Mouse (Mus musculus) MEL (cell line): ENCODE measurements around the gene Kcnj6. TPM values are rescaled to one million over a fixed set of nuclear protein-coding genes. Genes with fewer than 3 reads are reported as not detected.

Source experiments
- DNase-seq: peaks from one replicate; pipeline ENCODE4 v3.0.0; 2011; ENCODE audit warnings: low read depth, low spot score
- H3K27ac ChIP-seq: 2 replicates; pipeline ENCODE4 v1.5.1; 2012; ENCODE audit warnings: low read depth, mild to moderate bottlenecking, control low read depth, low read length, moderate library complexity; ENCODE audit not compliant: control insufficient read depth
- H3K27me3 ChIP-seq, 2 experiments: fragments of 150-350 bp in 1 of 2; sonication (generic) in 1 of 2; 2 replicates each; pipeline ENCODE4 v1.6.1; 2012; ENCODE audit warnings: low read length in 2 of 2, mild to moderate bottlenecking in 2 of 2, improper control_type of control experiment in 1 of 2, moderate library complexity in 1 of 2; ENCODE audit not compliant: insufficient read depth in 2 of 2, control insufficient read depth in 1 of 2
- H3K36me3 ChIP-seq, 2 experiments: 2 replicates each; pipeline ENCODE4 v1.6.1; 2012 to 2014; ENCODE audit warnings: low read length in 2 of 2, improper control_type of control experiment in 1 of 2, inconsistent platforms in 1 of 2, mild to moderate bottlenecking in 1 of 2; ENCODE audit not compliant: insufficient read depth in 2 of 2, control insufficient read depth in 1 of 2
- H3K4me1 ChIP-seq, 2 experiments: fragments of 150-350 bp in 1 of 2; sonication (generic) in 1 of 2; 2 replicates each; pipeline ENCODE4 v1.6.1; 2012; ENCODE audit warnings: low read length in 2 of 2, improper control_type of control experiment in 1 of 2, mild to moderate bottlenecking in 1 of 2; ENCODE audit not compliant: insufficient read depth in 2 of 2, control insufficient read depth in 1 of 2
- H3K4me3 ChIP-seq, 2 experiments: fragments of 150-350 bp in 1 of 2; sonication (generic) in 1 of 2; 2 replicates each; pipeline ENCODE4 v1.5.1; 2012; ENCODE audit warnings: low read depth in 2 of 2, low read length in 2 of 2, mild to moderate bottlenecking in 2 of 2, moderate library complexity in 2 of 2, control low read depth in 1 of 2, improper control_type of control experiment in 1 of 2; ENCODE audit not compliant: control insufficient read depth in 1 of 2, insufficient read depth in 1 of 2
- H3K79me2 ChIP-seq: 2 replicates; pipeline ENCODE4 v1.6.1; 2012; ENCODE audit warnings: mild to moderate bottlenecking, low read length, moderate library complexity; ENCODE audit not compliant: control insufficient read depth, poor library complexity, insufficient read depth
- H3K9ac ChIP-seq: 2 replicates; pipeline ENCODE4 v1.6.1; 2012; ENCODE audit warnings: low read depth, mild to moderate bottlenecking, control low read depth, low read length, moderate library complexity; ENCODE audit not compliant: control insufficient read depth, poor library complexity, severe bottlenecking
- H3K9me3 ChIP-seq: fragments of 150-350 bp; sonication (generic); replicated peaks from 2 replicates; pipeline ENCODE4 v1.6.1; 2012; ENCODE audit warnings: mild to moderate bottlenecking, low read length, improper control_type of control experiment, moderate library complexity; ENCODE audit not compliant: insufficient read depth
- BHLHE40 ChIP-seq: IDR thresholded peaks from 2 replicates; pipeline ENCODE4 v1.6.1; 2012; ENCODE audit warnings: low read depth, mild to moderate bottlenecking, inconsistent platforms, low read length, improper control_type of control experiment, borderline replicate concordance
- CHD1 ChIP-seq: IDR thresholded peaks from 2 replicates; pipeline ENCODE4 v1.6.1; 2012; ENCODE audit warnings: low read depth, mild to moderate bottlenecking, inconsistent platforms, low read length, improper control_type of control experiment
- CHD2 ChIP-seq: IDR thresholded peaks from 2 replicates; pipeline ENCODE4 v1.6.1; 2011; ENCODE audit warnings: low read length, improper control_type of control experiment
- CTCF ChIP-seq, 3 experiments: IDR thresholded peaks in 2 of 3; conservative IDR thresholded peaks in 1 of 3; 2 replicates each; pipeline ENCODE4 v1.5.1; 2011 to 2012; ENCODE audit warnings: low read length in 3 of 3, low read depth in 2 of 3, mild to moderate bottlenecking in 2 of 3, improper control_type of control experiment in 1 of 3, inconsistent platforms in 1 of 3, mixed read lengths in 1 of 3, moderate library complexity in 1 of 3; ENCODE audit not compliant: control insufficient read depth in 1 of 3, insufficient read depth in 1 of 3, poor library complexity in 1 of 3, severe bottlenecking in 1 of 3
- ELF1 ChIP-seq: IDR thresholded peaks from 2 replicates; pipeline ENCODE4 v1.6.1; 2014; ENCODE audit warnings: low read depth, mild to moderate bottlenecking, inconsistent platforms, low read length, improper control_type of control experiment, moderate library complexity
- EP300 ChIP-seq, 2 experiments: IDR thresholded peaks; 2 replicates each; pipeline ENCODE4 v1.6.1; 2011; ENCODE audit warnings: improper control_type of control experiment in 2 of 2, low read length in 2 of 2, low read depth in 1 of 2, mild to moderate bottlenecking in 1 of 2
- ETS1 ChIP-seq: IDR thresholded peaks from 2 replicates; pipeline ENCODE4 v1.6.1; 2012; ENCODE audit warnings: low read depth, mild to moderate bottlenecking, inconsistent platforms, low read length, improper control_type of control experiment, moderate library complexity
- GABPA ChIP-seq: IDR thresholded peaks from 2 replicates; pipeline ENCODE4 v1.6.1; 2012; ENCODE audit warnings: low read depth, mild to moderate bottlenecking, inconsistent platforms, low read length, improper control_type of control experiment, moderate library complexity
- GATA1 ChIP-seq: IDR thresholded peaks from 2 replicates; pipeline ENCODE4 v1.6.1; 2011; ENCODE audit warnings: low read depth, low read length, improper control_type of control experiment
- HCFC1 ChIP-seq: IDR thresholded peaks from 2 replicates; pipeline ENCODE4 v1.6.1; 2012; ENCODE audit warnings: low read depth, mild to moderate bottlenecking, inconsistent platforms, low read length, improper control_type of control experiment, moderate library complexity
- JUND ChIP-seq: IDR thresholded peaks from 2 replicates; pipeline ENCODE4 v1.6.1; 2011; ENCODE audit warnings: low read depth, mild to moderate bottlenecking, improper control_type of control experiment, low read length
- MAX ChIP-seq: IDR thresholded peaks from 2 replicates; pipeline ENCODE4 v1.6.1; 2011; ENCODE audit warnings: low read length, improper control_type of control experiment
- MAZ ChIP-seq: IDR thresholded peaks from 2 replicates; pipeline ENCODE4 v1.6.1; 2012; ENCODE audit warnings: low read depth, mild to moderate bottlenecking, inconsistent platforms, low read length, improper control_type of control experiment
- MEF2A ChIP-seq: IDR thresholded peaks from 2 replicates; pipeline ENCODE4 v1.6.1; 2014; ENCODE audit warnings: low read depth, mild to moderate bottlenecking, inconsistent platforms, low read length, improper control_type of control experiment; ENCODE audit not compliant: poor library complexity, insufficient replicate concordance, severe bottlenecking; ENCODE audit errors: extremely low read depth
- MXI1 ChIP-seq: IDR thresholded peaks from 2 replicates; pipeline ENCODE4 v1.6.1; 2011; ENCODE audit warnings: mild to moderate bottlenecking, low read depth, low read length, improper control_type of control experiment
- MYC ChIP-seq: IDR thresholded peaks from 2 replicates; pipeline ENCODE4 v1.6.1; 2011; ENCODE audit warnings: low read depth, mild to moderate bottlenecking, low read length, improper control_type of control experiment, moderate library complexity
- NELFE ChIP-seq: IDR thresholded peaks from 2 replicates; pipeline ENCODE4 v1.6.1; 2011; ENCODE audit warnings: low read depth, low read length, improper control_type of control experiment
- NRF1 ChIP-seq: IDR thresholded peaks from 2 replicates; pipeline ENCODE4 v1.6.1; 2014; ENCODE audit warnings: low read depth, mild to moderate bottlenecking, inconsistent platforms, low read length, improper control_type of control experiment, moderate library complexity; ENCODE audit not compliant: poor library complexity, insufficient read depth, severe bottlenecking
- POLR2AphosphoS2 ChIP-seq: IDR thresholded peaks from 2 replicates; pipeline ENCODE4 v1.6.1; 2011; ENCODE audit warnings: low read length, improper control_type of control experiment
- POLR2AphosphoS5 ChIP-seq: IDR thresholded peaks from 2 replicates; pipeline ENCODE4 v1.6.1; 2012; ENCODE audit warnings: low read depth, borderline replicate concordance, mild to moderate bottlenecking, inconsistent platforms, low read length, moderate library complexity, mixed read lengths
- RCOR1 ChIP-seq: IDR thresholded peaks from 2 replicates; pipeline ENCODE4 v1.6.1; 2012; ENCODE audit warnings: low read depth, mild to moderate bottlenecking, inconsistent platforms, low read length, improper control_type of control experiment
- SIN3A ChIP-seq: IDR thresholded peaks from 2 replicates; pipeline ENCODE4 v1.6.1; 2012; ENCODE audit warnings: low read length, improper control_type of control experiment, inconsistent platforms
- TAL1 ChIP-seq: IDR thresholded peaks from 2 replicates; pipeline ENCODE4 v1.6.1; 2012; ENCODE audit warnings: mild to moderate bottlenecking, inconsistent platforms, low read length, moderate library complexity, mixed read lengths
- TBP ChIP-seq: IDR thresholded peaks from 2 replicates; pipeline ENCODE4 v1.8.0; 2011; ENCODE audit warnings: low read depth, low read length, improper control_type of control experiment
- TCF12 ChIP-seq: IDR thresholded peaks from 2 replicates; pipeline ENCODE4 v1.6.1; 2014; ENCODE audit warnings: low read depth, mild to moderate bottlenecking, inconsistent platforms, low read length, improper control_type of control experiment, moderate library complexity
- UBTF ChIP-seq: IDR thresholded peaks from 2 replicates; pipeline ENCODE4 v1.6.1; 2012; ENCODE audit warnings: low read depth, mild to moderate bottlenecking, inconsistent platforms, low read length, improper control_type of control experiment, moderate library complexity, borderline replicate concordance; ENCODE audit not compliant: insufficient read depth
- USF1 ChIP-seq: IDR thresholded peaks from 2 replicates; pipeline ENCODE4 v1.6.1; 2014; ENCODE audit warnings: low read depth, mild to moderate bottlenecking, inconsistent platforms, low read length, improper control_type of control experiment, moderate library complexity
- ZC3H11A ChIP-seq: IDR thresholded peaks from 2 replicates; pipeline ENCODE4 v1.6.1; 2012; ENCODE audit warnings: low read depth, mild to moderate bottlenecking, inconsistent platforms, low read length, improper control_type of control experiment
- ZKSCAN1 ChIP-seq: IDR thresholded peaks from 2 replicates; pipeline ENCODE4 v1.6.1; 2012; ENCODE audit warnings: low read depth, mild to moderate bottlenecking, inconsistent platforms, low read length, improper control_type of control experiment, moderate library complexity
- ZNF384 ChIP-seq: IDR thresholded peaks from 2 replicates; pipeline ENCODE4 v1.6.1; 2012; ENCODE audit warnings: low read depth, mild to moderate bottlenecking, inconsistent platforms, low read length, improper control_type of control experiment
- polyA plus RNA-seq, 2 experiments: library from polyadenylated mRNA; stranded (reverse) in 1 of 2; unstranded in 1 of 2; fragments of >175 nt in 1 of 2; fragments of >200 nt in 1 of 2; gene quantifications; 2 replicates each; pipeline versions ENCODE4 v1.2.1 to v1.2.4; 2012; ENCODE audit warnings: low replicate concordance in 2 of 2, low read depth in 1 of 2; ENCODE audit not compliant: insufficient read length in 2 of 2, insufficient read depth in 1 of 2, missing spikeins in 1 of 2
- total RNA-seq: library from RNA; depleted of rRNA; stranded (reverse); fragments of 300-350 nt; gene quantifications from 2 replicates; pipeline ENCODE4 v1.2.3, GENCODE M21; 2012; rRNA removed

Kcnj6 gene
- total RNA-seq (not detected in 2 replicates), polyA plus RNA-seq (not detected)

DNA sequence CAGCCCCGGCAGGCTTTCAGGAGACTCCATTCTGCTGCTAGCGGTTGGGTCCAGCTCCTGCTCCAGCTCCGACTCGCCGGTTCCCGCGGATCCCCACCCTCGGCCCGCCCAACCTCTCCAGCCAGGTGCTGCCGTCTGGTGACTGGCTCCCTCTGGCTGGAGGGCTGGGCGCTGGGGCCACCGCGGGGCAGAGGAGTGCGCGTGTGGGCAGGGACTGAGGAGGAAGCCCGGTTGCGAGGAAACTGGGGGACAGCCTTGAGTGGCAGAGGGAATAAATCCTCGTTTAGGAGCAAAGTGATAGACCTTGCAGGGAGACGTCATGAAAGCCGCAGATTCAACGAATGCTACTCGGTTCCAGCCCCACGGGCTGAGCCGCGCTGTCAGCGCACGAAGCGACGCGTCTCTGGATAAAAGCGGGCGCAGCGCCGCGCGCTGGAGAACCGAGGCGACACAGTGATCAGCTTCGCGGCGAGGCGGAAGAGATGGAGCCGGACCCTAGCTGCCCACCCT is at the start of gene Kcnj6:
Gene Kcnj6, minus strand, starts transcription at position 362 of the 510 bp plus-strand sequence.
- no peak for DNase-seq
- Histone ChIP-seq H3K4me1 (no peaks in the 10 kb centered on the region), H3K4me3 (no peak within 1 kb of the TSS), H3K79me2 (no peaks in the 10 kb centered on the region), H3K27me3 (0 out of 4 replicates have a peak, but pooled peaks cover 0 to 2% of the 10 kb centered on the region in 2 experiments), H3K36me3 (no peaks in the 10 kb centered on the region), H3K27ac (no peak within 1 kb of the TSS), H3K9ac (no peak within 1 kb of the TSS), H3K9me3 (no peaks in the 10 kb centered on the region)
- TF ChIP-seq RCOR1 (no peak), ZNF384 (no peak), EP300 (IDR thresholded peaks at IDR 0.05; ENCODE audit: low read depth in 1 of 2, low read length in 2 of 2) (no peak), NRF1 (no peak)

GRCm38 (mm10) chr16:95009937-95010336 is 12.4 kb upstream of the Kcnj6 start:
- H3K36me3 ChIP-seq: peaks cover 0 to 10% of the 10 kb centered on the region in 2 experiments; a peak in 2 of 4 replicates
- DNase-seq: peak; percentile 86
- peak overlapping the region; percentile 29; the same call in 1 of the 2 replicates for H3K27ac ChIP-seq
- H3K4me1 ChIP-seq: peaks cover 2 to 9% of the 10 kb centered on the region in 2 experiments
- no peak overlapping the region for H3K9ac ChIP-seq
- no peak overlapping the region for H3K4me3 ChIP-seq
- no peaks in the 10 kb centered on the region for H3K27me3 ChIP-seq
- H3K9me3 ChIP-seq: no peaks in the 10 kb centered on the region
- H3K79me2 ChIP-seq: no peaks in the 10 kb centered on the region
- TF ChIP-seq CHD1: no peak
- TF ChIP-seq MYC: peak; percentile 63; the same call in 1 of the 2 replicates
- TF ChIP-seq MEF2A: no peak
- TF ChIP-seq TCF12: no peak
- TF ChIP-seq TBP: no peak
- no peak for TF ChIP-seq MAZ
- peak; percentile 67 for TF ChIP-seq MAX
- TF ChIP-seq ZNF384: 0 out of 2 replicates have a peak, but pooled peaks have one; percentile 13
- TF ChIP-seq RCOR1: peak; percentile 74
- no peak for TF ChIP-seq GABPA
- no peak for TF ChIP-seq NELFE
- no peak for TF ChIP-seq HCFC1
- peak; percentile 25; the same call in 1 of the 2 replicates for TF ChIP-seq BHLHE40
- peak; percentile 49; the same call in 1 of the 2 replicates for TF ChIP-seq SIN3A
- TF ChIP-seq ZC3H11A: no peak
- no peak for TF ChIP-seq CTCF (IDR thresholded peaks at IDR 0.05 in 2 of 3, conservative IDR thresholded peaks at IDR 0.05 in 1 of 3; ENCODE audit: control insufficient read depth in 1 of 3, insufficient read depth in 1 of 3, low read depth in 2 of 3, low read length in 3 of 3, poor library complexity in 1 of 3, severe bottlenecking in 1 of 3)
- peak; percentile 74 for TF ChIP-seq ETS1
- TF ChIP-seq JUND: no peak
- TF ChIP-seq MXI1: peak; percentile 71
- no peak for TF ChIP-seq TAL1
- no peak for TF ChIP-seq POLR2AphosphoS2
- no peak for TF ChIP-seq CHD2
- no peak for TF ChIP-seq POLR2AphosphoS5
- TF ChIP-seq USF1: peak; percentile 33; the same call in 1 of the 2 replicates
- peak; percentile 18; the same call in 1 of the 2 replicates for TF ChIP-seq ELF1
- TF ChIP-seq ZKSCAN1: no peak
- peak; percentile 75 for TF ChIP-seq GATA1
- TF ChIP-seq UBTF: no peak
- no peak for TF ChIP-seq NRF1
